Mouse (Mus musculus) left cerebral cortex, postnatal 10 days (tissue): Measurements from ENCODE around the gene Phactr2. TPM values are rescaled to one million over a fixed set of nuclear protein-coding genes. Genes with fewer than 3 reads are reported as not detected.

Experiments
- DNase-seq, 2 experiments: peaks; one replicate each; pipeline ENCODE4 v3.0.0; 2021 to 2022; ENCODE audit warnings: low spot score in 2 of 2, mixed read lengths in 1 of 2; ENCODE audit errors: extremely low spot score in 1 of 2
- intact Hi-C: fragments of 180-260 bp; cut with DNase I; formaldehyde crosslinking; loops from one replicate; pipeline ENCODE4 v1.15.1; 2025
- total RNA-seq, 2 experiments: library from RNA; stranded (reverse); gene quantifications; 2 replicates each; pipeline ENCODE4 v1.2.3; 2021

Phactr2 gene
- total RNA-seq, 2 experiments from 2014 or later = 14.8 to 17.2 TPM

- no peak for DNase-seq
- intact Hi-C loops = no loop called here
Measured at GRCm38 (mm10) chr10:13453200-13453990, 20.8 kb downstream of the Phactr2 start.

- DNase-seq = no peak
- intact Hi-C loops = no loop called here
Measured at GRCm38 (mm10) chr10:13451640-13452039, 22.6 kb downstream of the Phactr2 start.

GRCm38 (mm10) chr10:13448283-13449045 lies 25.7 kb downstream of the Phactr2 start:
- DNase-seq = no peak
- intact Hi-C loops = no loop called here

DNA sequence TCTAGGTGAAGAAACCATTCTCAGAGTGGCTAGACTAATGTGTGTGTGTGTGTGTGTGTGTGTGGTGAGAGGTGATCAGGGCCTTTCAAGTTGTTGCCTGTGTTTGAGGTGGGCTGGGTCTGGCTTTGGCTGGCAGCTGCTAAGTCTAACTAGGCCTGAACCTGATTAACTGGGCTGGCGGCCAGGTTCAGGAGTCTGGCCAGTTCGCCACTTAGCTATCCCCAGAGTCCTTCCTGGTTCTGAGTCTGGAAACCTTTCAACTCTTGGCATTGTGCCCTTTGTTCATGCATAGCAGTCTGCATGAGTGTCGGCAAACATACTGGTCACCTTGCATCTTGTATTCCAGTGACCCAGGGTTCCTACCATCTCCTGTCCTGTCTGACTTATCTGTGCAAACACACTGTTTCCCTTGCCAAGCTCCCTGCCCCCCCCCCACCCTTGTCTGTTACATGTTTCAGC lies 27.4 kb downstream of the Phactr2 start:
- intact Hi-C loops = no loop called here
- DNase-seq = peak; percentile 23 to 52

GRCm38 (mm10) chr10:13444257-13444656 lies 30.0 kb downstream of the Phactr2 start:
- intact Hi-C loops = no loop called here

GRCm38 (mm10) chr10:13443647-13444046 lies 30.6 kb downstream of the Phactr2 start:
- DNase-seq = no peak
- intact Hi-C loops = no loop called here

More at GRCm38 (mm10) chr10:13444257-13444656, 30.0 kb downstream of the Phactr2 start:
- DNase-seq = no peak

DNA sequence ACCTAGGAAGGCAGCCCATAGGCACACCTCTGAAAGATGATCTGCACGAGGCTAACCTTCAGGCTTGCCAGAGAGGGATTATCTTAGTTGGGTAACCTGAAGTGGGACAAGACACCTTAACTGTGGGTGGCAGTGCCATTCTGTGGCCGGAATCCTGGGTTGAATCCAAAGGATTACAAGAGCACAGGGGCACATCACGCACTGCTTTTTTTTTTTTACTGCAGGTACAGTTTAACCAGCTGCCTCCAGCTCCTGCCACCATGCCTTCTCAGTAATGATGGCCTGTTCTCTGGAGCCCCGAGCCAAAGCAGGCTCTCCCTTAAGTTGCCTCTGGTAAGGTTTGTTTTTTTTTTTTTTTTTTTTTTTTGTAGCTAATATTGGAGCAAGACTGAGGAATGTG lies 33.9 kb downstream of the Phactr2 start:
- DNase-seq = no peak

GRCm38 (mm10) chr10:13438118-13438821 lies 35.9 kb downstream of the Phactr2 start:
- DNase-seq = no peak
- intact Hi-C loops = no loop called here

More for the DNA sequence above, 33.9 kb downstream of the Phactr2 start:
- intact Hi-C loops = no loop called here

DNA sequence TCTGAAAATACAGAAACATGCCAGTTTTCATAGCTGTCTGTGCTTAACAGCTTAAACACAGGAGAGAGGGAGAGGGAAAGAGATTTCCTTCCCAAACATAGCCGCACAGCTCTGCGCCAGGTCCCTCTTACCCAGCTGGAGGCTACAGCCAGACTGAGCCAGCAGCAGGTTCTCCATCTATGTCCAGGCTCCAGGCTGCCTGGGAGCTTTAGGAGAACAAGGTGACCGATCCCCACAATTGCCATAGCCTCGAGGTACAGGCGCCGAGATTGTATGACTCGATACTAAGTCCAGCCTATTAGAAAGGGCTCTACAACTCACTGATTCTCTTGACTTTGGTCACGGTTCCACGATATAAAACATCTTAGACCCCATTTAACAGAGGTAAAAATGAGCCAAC lies 37.2 kb downstream of the Phactr2 start:
- intact Hi-C loops = no loop called here
- DNase-seq = no peak

DNA sequence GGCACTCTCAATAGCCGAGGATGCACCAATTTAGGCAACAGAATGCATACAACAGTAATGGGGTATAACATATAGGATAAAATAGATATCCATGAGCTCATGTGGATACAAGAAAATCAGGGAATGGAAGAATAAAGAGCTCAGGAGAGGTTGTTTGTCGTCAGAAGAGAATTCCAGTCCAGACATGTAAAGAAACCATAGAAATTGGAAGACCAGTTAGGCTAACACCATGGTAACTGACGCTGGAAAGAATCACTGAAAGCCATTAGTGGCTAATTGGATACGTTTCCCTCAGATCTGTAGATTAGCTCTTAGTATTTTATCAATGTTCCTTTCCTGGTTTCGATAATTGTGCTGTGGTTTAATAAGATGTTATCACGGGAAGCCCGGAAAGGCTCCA lies 41.2 kb downstream of the Phactr2 start:
- DNase-seq = no peak
- intact Hi-C loops = no loop called here

DNA sequence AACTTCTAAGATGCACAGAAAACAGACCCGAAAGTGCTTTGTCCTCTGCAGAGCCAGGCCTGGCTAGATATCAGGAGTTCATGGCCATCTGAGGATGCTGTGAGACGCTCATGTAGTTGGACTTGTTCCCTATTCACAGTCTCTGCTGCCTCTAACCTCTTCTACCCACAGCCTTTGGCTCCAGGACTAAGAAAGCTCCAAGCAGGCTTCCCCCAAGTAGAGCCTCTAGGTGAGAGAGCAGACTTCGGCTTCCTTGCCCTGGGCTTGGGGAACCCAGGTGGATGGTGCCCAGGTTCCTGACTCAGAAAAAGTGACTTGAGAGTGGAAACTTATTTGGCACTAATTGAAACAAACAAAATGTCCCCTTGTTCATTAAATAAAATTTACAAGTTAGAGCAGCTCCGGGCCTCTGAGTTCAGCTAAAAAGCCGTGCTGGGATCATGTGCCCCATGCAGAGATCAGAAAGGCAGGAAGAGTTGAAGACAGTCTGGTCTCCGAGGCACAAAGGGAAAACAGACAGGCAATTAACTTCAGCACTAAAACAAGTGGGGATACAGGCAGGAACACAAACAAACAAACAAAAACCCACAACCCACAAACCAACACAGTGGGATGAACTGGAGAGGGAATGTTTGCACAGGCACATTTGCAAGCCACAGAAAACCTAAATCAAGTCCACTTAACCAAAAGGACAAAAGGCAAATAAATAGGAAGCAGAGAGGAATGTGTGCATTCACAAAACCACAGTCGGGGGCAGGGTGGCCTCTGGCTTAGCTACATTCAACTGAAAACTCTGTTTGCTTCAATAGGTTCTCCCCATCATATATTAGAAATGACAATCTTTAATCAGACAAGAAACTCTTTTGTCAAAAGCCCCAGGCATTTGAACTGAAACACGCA lies 42.3 kb downstream of the Phactr2 start:
- no peak for DNase-seq
- intact Hi-C loops = no loop called here

DNA sequence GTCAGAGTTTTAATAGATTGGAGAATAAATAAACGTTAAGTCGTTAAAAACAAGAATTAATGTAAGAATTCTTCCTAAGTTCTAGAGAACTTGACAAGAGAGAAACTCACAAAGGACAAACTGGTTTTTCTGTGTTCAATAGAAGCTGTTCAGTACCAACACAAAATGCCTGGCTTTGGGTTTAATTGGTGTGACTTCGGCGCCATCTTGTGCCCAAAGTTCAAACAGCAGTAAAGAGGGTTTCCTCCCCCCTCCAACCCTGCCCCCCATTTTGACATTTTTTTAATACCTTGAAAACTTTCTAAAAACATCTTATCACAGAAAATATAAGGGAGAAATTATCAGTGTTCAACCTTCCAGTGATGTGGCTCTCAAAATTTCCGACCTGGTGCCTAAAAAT lies 44.4 kb downstream of the Phactr2 start:
- intact Hi-C loops = loop anchor here (2.0 kb wide), 2 partner anchors 343 to 413 kb away; no protein-coding TSS in a partner anchor
- peak; percentile 53 for DNase-seq

- intact Hi-C loops = loop anchor here (2.0 kb wide), 2 partner anchors 342 to 412 kb away; no protein-coding TSS in a partner anchor
- DNase-seq = no peak
Measured at GRCm38 (mm10) chr10:13429240-13429639, 45.0 kb downstream of the Phactr2 start.

GRCm38 (mm10) chr10:13428536-13428935 lies 45.7 kb downstream of the Phactr2 start:
- DNase-seq = no peak
- intact Hi-C loops = loop anchor here (2.0 kb wide), 2 partner anchors 342 to 412 kb away; no protein-coding TSS in a partner anchor

DNA sequence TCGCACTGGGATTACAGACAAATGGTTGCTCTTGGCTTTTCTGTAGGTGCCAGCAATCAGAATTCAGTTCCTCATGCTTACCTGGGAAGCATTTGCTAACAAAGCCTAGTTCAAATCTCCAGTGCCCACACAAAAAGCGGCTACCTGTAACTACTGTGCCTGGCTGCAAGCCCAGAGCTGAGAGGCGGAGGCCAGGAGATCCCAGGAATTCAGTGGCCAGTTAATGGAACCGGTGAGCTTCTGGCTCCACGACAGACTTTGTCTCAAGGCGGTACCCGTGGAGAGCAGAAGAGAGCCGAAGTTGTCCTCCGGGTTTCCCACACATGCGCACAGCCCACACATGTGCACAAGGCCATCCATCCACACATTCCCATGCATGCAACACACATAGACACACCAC lies 46.6 kb downstream of the Phactr2 start:
- DNase-seq = no peak
- intact Hi-C loops = no loop called here

DNA sequence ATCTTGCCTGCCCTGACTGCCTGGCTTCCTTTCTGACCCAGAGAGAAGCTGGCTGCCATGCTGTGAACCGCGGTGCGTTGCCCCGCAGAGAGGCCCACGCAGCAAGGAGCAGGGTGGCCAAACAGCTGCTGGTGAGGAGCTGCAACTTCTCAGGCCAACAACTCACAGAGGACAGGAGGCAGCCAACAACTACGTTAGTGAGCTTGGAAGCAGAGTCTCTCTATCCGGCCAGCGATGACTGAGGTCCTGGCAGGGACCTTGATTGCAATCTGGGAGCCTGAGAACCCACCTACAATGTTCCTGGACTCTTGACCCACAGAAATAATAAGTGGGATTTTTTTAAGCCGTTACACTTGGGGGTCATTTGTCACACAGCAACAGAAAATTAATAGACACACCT lies 49.0 kb downstream of the Phactr2 start:
- intact Hi-C loops = no loop called here
- DNase-seq = no peak

DNA sequence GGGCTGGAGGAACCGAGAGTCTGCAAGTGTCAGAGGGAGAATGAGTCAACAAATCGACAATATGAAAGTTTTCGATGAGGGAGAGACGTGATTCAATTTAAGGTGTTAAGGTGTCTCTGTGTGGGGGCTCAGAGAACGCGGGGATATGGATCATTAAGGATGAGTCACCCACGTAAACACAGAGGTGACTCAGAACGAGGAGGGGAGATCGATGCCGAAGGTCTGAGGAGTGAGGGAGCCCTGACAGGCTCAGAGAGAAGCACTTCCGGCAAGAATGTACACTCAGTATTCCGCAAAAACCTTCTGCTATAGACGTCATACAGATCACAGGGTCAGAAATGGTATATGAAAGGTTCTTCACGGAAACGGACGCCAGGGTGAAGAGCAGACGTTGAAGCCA lies 49.7 kb downstream of the Phactr2 start:
- DNase-seq = no peak
- intact Hi-C loops = no loop called here

DNA sequence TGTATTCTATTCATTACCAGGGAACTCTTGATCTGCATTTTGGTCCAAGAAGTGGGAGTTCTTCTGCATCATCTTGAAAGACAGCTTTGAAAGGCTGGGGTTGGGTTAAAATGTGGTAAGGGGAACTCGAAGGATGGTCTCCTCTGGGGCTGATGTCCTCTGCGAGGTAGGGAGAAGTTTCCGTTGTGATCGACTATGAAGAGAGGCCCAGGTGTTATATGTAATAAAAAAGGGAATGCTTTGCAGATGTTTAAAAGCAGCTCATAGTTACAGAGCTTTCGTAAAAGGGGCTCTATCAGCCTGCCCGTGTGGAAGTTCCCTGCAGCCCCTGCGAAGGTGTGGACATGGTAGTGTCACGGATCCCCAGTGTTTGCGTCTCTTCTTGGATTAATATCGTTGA lies 50.2 kb downstream of the Phactr2 start:
- DNase-seq = no peak
- intact Hi-C loops = no loop called here
